Mouse (Mus musculus) CD4-positive helper T cell, adult 2 months (primary cell): Measurements from ENCODE around the gene Hipk2.

Source experiments
- DNase-seq: peaks from one replicate; pipeline ENCODE4 v3.0.0-alpha.2; 2012; ENCODE audit warnings: low read depth, missing footprints, low spot score

Hipk2 gene

GRCm38 (mm10) chr6:38867291-38867690 is 8.7 kb downstream of the Hipk2 start:
- DNase-seq = no peak

DNA sequence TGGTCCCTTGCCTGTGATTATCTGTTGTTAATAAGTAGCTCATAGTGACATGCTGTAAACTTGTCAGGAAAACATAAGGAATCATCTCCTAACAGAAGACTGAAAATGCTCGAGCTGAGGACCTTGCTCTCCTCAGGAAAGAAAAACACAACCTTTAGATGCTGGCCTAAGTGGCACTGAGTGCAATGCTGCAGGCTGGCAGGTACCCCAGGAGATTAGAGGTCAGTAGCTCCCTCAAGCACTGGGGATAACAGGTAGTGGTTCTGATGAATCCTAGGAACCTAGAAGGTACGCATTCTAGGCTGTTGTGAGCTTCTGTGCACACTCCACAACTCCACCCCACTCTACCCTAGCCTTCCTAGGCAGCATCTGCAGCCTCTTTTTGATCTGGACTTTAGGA is 9.2 kb downstream of the Hipk2 start:
- DNase-seq = no peak

GRCm38 (mm10) chr6:38866357-38866756 is 9.6 kb downstream of the Hipk2 start:
- DNase-seq = no peak

DNA sequence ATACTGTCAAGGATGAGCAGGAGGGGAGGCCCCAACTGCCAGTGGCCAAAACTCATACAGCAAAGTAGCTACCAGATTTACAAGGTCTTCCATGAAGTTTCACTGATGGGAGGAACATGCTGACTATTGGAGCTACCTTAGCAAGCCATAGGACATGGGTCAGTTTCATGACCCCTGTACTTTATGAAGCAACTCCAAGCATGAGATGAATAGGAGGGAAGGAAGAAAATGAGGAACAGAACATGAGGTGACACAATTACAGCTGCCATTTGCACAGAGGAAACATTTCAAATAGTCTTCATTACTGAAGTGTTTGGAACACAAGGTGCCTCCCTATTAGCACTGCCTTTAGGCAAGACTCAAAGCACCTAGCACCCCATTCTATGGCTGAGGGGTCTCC is 10.2 kb downstream of the Hipk2 start:
- DNase-seq = no peak

DNA sequence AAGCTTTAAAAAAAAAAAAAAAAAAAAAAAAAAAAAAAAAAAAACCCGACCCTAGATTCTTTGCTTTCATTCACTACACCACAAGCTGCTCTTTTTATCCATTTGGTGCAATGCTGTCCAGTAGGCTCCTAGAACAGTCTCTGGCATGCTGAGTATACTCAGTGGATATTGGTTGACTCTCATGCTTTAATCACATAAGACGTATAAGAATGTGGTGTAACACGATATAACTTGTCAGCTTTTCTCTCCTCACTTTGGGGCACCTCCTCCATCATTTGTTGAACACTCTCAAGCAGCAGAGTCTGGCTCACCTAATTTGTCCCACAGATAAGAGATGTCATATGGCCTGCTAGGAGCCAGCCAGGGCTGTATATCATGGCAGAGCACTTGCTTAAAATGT is 12.4 kb downstream of the Hipk2 start:
- DNase-seq = no peak

- DNase-seq = no peak
Observed at GRCm38 (mm10) chr6:38860301-38860700, 15.7 kb downstream of the Hipk2 start.

DNA sequence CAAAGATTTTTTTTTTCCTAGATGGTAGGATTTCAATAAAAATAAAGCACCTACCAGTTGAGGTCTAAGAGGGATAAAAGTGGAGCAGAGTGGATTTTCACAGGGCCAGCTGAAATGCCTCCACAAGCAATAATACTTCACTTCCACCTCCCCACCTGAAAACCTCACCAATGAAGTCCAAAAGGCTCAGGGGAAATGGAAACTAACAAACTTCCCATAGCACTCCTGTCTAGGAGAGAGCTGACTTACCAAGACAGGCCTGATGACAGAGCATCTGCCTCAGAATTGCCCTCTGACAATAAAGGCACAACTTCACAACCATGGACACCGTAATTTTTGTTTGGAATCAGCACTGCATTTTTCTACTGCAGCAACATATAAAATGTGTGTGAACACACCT is 16.1 kb downstream of the Hipk2 start:
- DNase-seq = no peak

DNA sequence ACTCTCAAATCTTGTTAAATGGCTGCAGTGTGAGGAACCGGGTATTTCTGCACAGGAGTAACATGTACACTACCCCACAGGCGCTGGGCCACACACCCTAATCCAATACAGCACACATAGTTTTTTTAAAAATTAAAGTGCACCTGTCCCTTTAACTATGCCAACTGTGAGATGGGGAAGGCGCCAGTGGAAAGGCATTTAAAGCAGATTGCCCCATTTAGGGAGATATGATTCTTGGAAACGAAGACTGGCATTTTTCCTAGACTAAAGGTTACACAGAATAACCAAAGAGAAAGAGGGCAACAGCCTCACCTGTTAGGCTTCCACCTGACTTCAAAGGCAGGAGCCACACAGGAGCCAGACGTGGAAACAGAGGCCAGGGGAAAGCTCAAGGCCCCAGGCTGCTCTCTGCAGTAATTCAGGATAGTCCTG is 22.4 kb downstream of the Hipk2 start:
- no peak for DNase-seq

GRCm38 (mm10) chr6:38851740-38852139 is 24.2 kb downstream of the Hipk2 start:
- DNase-seq = no peak

DNA sequence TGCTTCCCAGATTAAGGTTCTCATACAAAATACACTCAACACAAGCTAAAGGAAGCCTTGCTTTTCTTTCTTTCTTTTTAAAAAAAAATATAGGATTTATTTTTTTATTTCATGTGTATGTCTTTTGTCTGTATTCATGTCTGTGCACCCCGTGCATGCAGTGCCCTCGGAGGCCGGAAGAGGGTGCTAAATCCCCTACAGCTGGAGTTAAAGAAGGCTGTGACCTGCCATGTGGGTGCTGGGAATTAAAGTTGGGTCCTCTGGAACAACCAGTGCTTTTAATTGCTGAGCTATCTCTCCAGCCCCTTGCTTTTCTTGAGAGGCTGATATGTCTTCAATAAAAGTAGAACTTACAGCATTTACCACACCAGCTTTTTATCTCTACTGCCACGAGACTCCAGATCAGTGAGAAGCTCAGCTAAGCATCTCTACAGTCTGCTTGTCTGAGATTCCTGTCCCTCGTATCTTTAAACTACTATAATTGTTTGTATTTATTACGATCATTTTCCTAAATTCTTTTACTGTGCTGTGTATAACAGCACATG is 25.2 kb downstream of the Hipk2 start:
- DNase-seq = no peak

- peak; percentile 57 for DNase-seq
Observed at GRCm38 (mm10) chr6:38847958-38848910, 27.7 kb downstream of the Hipk2 start.

DNA sequence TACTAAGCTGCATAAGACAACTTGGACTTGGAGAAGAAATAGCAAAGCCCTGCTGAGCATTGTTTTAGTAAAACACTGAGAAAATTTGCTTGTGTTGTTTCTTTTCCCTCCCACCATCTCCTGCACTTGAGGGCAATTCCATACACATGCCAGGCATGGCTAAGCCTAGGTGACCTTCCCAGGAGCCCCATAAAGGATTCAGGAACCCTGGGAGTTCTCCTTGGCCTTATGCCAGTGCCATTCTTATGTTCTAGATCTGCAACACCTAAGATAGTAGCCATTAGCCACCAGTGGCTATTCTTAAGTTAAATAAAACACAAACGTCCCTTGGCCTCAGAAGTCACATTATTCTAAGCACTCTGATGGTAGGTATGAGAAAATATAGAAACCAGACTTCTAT is 28.5 kb downstream of the Hipk2 start:
- no peak for DNase-seq

DNA sequence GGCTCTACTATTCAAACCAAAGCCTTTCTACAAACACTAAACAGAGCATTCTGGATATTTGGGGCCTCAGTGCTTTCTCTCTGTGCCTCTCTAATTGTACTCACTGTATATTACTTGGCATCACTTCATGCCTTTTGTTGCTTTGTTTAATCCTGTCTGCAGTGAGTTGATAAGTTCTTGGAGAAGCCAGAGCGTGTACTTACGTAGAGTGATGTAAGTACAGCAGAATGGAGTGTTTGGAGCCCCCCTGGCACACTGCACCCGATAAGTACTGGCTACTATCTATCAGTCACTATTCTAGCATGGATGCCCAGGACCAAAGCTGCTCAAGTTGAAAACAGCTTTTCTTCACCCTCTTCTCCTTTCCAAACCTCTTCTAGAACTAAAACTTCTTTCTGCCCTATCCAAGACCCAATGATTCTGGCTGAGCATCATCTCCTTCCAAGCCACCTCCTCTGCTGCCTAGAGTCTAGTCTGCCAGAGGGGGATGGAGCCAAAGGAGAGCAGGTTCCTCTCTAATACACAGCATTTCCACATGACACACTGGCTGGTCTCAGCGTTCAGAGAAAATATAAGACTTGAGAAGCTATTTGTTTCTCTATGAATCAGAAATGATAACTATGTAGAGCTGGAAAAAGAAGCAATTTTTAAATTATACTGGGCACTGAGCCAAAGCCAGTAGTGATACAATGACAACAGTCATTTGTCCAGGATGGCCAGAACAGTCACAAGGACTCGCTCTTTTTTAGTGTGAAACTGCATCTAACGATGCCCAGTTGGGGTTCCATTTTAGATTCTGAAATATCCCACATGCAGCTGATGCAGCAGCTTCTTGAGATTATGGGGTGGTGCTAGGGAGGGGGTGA is 29.4 kb downstream of the Hipk2 start:
- DNase-seq = no peak

- DNase-seq = no peak
Observed at GRCm38 (mm10) chr6:38845876-38846275, 30.1 kb downstream of the Hipk2 start.

DNA sequence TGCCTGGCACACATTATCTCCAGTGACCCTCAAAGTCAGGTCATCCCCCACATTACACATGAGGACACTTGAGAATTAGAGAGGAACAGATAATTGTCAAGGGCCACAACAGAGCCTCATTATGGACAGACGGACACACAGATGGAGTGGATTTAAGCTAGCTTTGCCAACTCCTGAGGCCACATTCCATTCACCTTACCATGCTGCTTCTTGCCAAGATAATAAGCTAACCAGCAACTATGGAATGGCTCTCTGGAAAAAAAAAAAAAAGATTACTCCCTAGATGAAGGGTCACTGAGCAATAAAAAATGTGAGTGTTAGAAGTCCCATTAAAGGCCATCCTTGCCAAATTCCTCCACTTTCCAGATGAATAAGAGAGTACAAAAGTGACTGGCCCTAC is 30.8 kb downstream of the Hipk2 start:
- DNase-seq = no peak

DNA sequence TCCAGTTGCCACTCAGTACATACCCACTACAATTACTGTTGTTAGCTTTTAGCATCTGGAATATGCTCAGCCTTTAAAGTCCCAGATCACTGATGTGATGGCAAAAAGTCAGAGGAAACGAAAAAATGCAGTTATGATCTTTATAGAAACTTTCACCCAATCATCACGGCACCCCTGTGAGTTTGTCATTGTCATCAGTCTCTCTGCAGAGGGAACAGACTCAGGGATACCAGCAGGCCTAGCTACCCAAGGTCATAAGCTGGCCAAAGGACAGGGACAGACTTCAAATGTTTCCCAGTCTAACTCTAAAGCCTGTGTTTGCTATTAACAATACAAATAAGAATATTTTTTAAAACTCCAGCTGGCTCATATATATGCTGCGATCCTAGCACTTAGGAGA is 34.4 kb downstream of the Hipk2 start:
- no peak for DNase-seq

- DNase-seq = no peak
Observed at GRCm38 (mm10) chr6:38840780-38841179, 35.2 kb downstream of the Hipk2 start.

- no peak for DNase-seq
Observed at GRCm38 (mm10) chr6:38840380-38840779, 35.6 kb downstream of the Hipk2 start.

- DNase-seq = no peak
Observed at GRCm38 (mm10) chr6:38839891-38840290, 36.1 kb downstream of the Hipk2 start.

GRCm38 (mm10) chr6:38838061-38838460 is 37.9 kb downstream of the Hipk2 start:
- DNase-seq = no peak

- DNase-seq = no peak
Observed at GRCm38 (mm10) chr6:38835217-38835616, 40.7 kb downstream of the Hipk2 start.

- peak; percentile 29 for DNase-seq
Observed at GRCm38 (mm10) chr6:38834727-38835126, 41.2 kb downstream of the Hipk2 start.
